Mouse (Mus musculus): ENCODE results near the gene Mfsd6l. TPM values are rescaled to one million over a fixed set of nuclear protein-coding genes. Genes with fewer than 3 reads are reported as not detected.

Gene Mfsd6l
- total RNA-seq, 2 experiments from 2014 or later, result 0.16 TPM; not detected in 1

DNA sequence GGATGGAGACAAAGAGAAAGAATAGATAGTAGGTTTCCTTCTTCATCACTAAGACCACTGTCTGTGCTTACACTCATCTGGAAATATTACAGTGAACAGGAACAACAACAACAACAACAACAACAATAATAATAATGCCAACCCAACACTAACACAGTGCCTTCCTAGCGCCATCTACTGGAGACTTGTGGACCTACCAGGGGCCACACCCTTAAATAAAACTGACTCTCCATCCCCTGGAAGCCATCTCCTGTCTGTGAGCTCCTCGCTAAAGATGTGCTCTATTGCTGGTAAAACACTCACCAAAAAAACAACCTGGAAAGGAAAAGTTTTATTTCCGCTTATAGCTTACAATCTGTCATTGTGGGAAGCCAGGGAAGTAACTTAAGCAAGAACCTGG, 6.4 kb upstream of the Mfsd6l start:
- no peak for DNase-seq
- intact Hi-C loops (cut with DNase I), result no loop called here

DNA sequence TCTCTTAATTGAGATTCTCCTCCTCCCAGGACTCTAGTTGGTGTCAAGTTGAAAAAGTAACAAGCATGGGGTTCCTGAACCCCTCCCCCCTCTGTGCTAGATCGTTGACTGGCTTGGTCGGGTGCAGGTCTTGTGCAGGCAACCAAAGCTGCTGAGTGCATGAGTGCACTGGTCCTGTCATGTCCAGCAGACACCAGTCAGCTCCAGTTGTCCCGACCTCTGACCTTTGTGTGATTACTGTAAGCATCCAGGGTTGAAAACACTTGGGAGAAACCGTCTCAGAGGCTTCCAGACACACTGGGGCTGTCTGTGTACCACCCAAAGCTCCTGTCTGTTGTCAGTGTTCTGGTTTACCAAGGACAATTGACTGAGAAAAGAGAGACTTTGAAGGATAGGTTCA, 5.6 kb upstream of the Mfsd6l start:
- no peak for DNase-seq
- intact Hi-C loops (cut with DNase I), result no loop called here

DNA sequence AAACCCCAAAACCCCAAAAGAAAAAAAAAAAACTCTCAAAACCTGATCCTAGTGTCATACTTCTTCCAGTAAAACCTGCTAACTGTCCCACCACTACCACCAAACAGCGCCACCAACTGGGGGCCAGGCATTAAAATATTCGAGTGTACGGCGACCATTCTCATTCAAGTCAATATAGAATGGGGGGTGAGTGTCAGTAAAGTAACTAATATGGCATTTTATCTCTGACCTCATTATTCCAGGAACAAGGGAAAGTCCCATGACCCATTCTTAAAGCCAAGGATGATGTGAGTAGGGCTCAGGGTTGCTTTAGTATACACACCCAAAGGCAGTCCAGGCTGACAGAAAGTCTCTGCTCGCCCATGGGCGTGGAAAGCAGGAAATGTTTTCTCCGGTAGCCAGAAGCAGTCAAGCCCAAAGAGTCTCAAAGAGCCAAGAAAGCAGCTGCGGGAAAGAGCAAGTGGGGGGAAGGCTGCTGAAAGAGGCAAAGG, 2.0 kb upstream of the Mfsd6l start:
- intact Hi-C loops (cut with DNase I), result no loop called here
- peak; percentile 45 for DNase-seq

DNA sequence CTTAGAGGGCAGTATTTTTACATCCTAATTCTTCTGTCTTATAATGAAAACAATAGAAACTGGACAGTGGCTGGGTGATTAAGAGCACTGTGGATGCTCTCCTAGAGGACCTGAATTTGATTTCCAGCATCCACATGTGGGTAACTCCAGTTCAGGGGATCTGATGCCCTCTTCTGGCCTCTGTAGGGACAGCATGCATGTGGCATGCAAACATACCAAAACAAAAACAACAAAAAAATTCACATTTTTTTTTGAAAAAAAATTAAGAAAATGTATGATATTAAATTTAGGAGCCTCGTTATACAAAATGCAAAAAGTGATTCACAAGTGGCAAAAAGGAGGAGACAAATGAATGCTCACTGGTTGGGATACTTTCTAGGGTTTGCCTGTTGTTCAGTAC, 3.6 kb downstream of the Mfsd6l start:
- intact Hi-C loops (cut with DNase I), result no loop called here
- DNase-seq, result no peak

DNA sequence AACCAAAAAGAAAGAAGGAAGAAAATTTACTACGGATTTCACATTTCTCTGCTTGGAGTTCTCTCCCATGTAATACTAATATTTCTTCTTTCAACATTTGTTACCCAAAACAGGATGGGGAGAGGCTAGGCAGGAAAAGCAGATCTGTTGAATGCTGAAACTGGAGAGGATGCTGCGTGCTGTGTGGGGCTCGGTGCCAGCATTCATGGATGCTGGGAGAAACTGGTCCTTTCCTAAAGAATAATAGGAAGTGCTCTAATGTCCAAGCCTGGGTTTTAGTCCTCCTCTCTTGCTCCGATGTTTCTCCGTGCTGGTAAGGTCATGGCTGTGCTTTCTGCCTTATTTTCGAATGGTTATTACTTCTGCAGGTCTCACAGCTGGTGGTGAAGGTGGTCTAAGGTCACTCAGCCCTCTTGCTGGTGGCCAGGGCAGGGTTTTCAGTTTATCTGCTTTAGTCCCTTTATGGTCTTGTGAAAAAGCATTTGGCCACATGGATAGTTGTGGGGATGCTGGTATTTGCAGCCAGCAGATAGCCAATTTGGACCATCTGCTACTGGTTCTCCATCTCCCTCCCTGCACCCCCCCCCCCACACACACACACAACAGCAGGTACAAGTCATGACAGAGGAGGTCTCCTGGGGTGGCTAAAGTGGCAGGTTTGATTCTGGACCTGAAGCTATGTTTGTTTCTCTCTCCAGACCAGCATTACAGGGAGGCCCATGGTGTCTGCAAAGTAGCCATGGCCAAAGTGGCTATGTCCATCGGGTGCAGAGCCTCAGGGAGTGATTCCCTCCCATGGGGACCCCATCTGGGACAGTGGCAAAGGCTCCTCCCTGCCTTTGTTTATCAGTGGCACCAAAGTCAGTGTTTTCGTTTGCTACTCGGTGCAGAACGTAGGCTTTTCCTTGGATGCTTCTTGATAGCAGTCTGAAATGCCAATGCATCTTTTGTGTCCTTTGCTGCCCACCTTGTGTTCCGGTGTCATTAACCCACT, 6.3 kb downstream of the Mfsd6l start:
- DNase-seq, result peak; percentile 37
- intact Hi-C loops (cut with DNase I), result no loop called here

DNA sequence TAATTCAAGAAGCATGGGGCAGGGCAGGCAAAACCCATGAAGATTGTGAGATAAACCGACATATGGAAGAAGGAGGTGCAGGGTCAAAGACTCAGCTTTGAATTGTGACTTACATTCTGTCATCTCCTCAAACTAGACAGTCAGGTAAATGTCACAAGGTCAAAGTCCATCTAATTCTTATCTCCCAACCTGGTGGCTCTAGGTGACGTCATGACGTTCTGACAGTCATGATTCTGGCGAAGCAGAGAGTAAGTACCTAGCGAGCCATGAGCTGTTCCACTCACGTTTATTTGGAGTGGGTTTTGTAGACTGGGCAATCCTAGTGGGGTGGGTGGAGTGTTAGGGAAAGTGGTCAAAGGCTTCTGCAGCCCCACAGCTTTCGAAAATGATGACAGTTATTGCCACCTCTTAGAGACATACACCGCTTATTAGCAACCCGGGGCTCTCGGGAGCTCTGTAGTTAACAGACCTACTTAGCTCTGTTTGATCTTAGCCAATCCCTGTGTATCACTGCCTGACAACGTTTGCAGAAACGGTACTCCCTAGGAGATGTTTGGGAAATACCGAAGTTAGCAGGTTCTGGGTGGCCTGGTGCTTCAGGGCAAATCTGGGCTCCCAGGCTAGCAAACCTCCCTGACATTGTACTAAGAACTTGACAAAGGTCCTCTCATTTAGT, 8.5 kb downstream of the Mfsd6l start:
- DNase-seq, result no peak
- intact Hi-C loops (cut with DNase I), result loop anchor here (5.0 kb wide), 1 partner anchor 128 kb away; the partner anchor contains the start of gene Myh10

DNA sequence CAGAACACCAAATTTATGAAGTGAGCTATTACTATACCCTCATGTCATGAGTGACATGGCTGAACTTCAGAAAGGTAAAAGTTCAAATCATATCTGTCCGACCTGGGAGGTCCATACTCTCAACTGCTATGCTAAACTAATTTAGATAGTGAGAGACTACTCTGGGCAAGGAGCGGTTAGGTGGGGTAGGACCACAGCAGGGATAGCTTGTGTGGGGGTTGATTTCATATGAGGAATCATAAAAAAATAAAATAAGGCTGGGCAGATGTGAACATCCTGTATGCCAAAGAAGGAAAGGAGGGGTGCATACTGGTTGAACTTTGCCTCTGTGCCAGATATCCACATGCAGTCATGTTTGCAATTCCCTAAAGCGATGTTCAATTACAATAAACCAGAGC, 9.0 kb downstream of the Mfsd6l start:
- DNase-seq, result no peak
- intact Hi-C loops (cut with DNase I), result loop anchor here (5.0 kb wide), 1 partner anchor 127 kb away; the partner anchor contains the start of gene Myh10

DNA sequence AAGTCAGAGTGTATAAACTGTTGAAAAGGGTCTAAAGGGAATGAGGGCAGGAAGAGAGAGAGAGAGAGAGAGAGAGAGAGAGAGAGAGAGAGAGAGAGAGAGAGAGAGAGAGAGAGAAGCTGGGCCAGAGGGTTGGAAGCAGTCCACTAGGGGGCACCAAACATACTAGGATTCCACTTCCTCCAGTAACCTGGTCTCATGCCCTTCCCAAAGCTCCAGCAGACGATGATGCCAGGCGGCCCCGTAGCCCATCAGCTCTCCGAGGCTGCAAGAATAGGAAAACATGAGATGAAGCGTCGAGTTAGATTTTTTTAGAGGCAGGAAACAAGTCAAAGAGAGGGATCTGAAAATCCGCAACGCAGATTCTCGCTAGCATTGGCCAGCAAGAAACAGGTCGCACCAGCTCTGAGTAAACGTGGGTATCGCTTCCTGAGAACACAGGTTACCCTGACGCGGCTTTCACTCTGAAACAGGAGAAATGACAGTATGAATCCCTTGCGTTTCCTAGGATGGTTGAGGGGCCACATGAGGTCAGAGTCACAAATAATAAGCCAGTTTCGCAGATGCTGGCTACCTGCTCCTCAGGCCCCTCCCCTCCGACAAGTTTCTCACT, 10.6 kb downstream of the Mfsd6l start:
- intact Hi-C loops (cut with DNase I), result loop anchor here (5.0 kb wide), 1 partner anchor 126 kb away; the partner anchor contains the start of gene Myh10
- DNase-seq, result peak; percentile 90

DNA sequence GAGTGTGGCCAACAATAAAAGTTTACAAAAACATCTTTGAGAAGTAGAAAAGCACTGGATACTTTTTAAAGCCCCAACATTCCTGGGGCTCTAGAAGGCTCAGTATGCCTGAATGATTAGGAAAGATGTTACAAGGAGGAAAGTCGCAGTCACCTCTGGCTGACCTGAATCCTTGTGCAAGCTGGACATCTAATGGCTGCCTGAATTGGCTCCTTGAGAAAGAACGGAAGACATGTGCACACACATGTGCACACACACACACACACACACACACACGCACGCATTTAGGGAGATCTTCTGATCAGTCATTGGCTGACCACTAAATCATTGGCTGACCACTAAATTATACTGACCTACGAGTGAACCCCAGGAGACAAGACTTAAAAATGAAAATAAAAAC, 14.9 kb downstream of the Mfsd6l start:
- no peak for DNase-seq
- intact Hi-C loops (cut with DNase I), result no loop called here

DNA sequence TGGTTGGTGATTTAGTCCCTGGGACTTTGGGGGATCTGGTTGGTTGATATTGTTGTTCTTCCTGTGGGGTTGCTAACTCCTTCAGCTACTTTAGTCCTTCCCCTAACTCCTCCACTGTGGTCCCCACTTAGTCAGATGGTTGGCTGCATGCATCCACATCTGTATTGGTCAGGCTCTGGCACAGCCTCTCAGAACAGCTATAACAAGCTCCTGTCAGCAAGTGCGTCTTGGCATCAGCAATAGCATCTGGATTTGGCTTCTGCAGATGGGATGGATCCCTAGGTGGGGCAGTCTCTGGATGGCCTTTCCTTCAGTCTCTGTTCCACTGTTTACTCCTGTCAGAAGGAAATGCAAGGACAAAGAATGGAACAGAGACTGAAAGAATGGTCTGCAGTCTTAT, 21.1 kb downstream of the Mfsd6l start:
- intact Hi-C loops (cut with DNase I), result no loop called here
- no peak for DNase-seq

DNA sequence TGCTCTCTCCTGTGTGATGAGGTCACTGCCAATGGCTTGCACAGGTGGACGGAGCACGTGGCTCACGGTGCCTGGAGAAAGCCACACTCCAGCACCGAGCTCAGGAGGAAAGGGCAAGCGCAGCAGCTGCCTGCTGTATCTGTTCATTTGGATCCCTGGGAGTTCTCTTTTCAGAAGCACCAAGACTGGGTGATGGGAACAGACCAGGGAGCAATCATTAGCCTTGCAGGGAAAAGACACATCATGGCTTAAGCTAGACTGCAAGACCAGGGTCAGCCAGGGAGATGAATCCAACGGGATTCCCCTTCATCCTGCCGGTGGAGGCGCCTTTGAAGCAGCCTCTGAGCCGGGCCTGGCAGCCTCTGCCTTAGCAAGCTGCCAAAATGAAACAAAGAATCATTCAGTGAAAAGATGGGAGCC, 23.5 kb downstream of the Mfsd6l start:
- DNase-seq, result peak; percentile 82
- intact Hi-C loops (cut with DNase I), result no loop called here

DNA sequence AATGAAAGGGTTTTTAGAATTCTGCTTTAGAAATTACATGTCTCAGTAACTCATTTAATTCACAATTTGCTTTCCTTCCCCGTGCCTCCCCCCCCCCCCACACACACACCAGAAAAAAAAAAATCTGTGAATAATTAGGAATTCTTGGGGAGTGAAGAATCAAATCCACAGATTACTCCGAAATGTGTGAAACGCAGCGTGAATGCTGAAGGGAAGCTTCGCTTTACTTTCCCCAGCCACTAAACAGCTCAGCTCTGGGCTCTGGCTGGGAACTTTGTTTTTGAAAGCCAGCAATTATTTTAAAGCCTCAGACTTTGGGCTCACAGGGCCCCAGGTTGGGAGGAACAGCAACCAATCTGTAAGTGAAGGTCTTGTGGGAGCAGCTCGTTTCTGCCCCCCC, 24.6 kb downstream of the Mfsd6l start:
- no peak for DNase-seq
- intact Hi-C loops (cut with DNase I), result loop anchor here (5.0 kb wide), 1 partner anchor 112 kb away; the partner anchor contains the start of gene Myh10

DNA sequence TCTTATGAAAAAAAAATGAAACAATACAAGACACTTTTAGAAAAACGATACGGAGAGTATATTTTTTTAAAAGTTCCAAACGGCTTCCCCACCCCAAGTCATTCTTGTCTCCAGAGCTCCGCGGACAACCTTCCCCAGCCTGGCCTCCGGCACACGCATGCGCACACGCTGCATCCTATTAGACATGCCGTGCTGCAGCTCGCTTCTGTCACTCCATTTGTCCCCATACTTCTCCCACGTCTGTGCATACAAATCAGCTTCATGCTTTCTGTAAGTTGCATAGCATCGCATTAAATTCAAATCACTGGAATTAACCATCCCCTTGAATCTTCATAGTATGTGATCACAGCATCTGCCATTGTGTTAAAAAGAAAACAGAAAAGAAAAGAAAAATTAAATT, 27.2 kb downstream of the Mfsd6l start:
- intact Hi-C loops (cut with DNase I), result loop anchor here (5.0 kb wide), 1 partner anchor 109 kb away; the partner anchor contains the start of gene Myh10

DNA sequence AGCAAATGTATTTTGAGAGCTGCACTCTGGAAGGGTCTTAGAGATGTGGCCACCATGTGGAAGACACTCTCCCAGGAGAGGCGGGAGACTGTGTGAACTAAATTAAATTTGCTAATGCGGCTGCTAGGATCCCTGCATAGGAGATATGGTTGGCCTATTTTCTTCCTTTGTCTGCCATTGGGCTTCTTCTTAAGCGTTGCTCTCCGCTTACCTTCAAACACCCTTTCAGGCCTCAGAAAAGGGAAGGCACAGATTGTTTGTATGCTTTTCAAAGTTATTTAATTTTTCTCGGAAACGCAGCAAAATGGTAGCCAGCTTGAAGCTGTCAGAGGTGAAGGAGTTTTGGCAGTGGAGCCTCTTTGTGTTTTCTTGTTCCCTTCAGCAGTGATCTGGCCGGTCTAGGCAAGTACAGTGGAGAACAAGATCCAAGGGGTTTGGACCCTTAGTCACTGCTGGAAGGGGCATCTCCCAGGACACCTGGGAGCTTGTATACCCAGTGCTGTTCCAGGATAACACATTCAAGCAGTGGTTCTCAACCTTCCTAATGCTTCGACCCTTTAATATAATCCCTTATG, 28.0 kb downstream of the Mfsd6l start:
- intact Hi-C loops (cut with DNase I), result loop anchor here (5.0 kb wide), 1 partner anchor 108 kb away; the partner anchor contains the start of gene Myh10
- no peak for DNase-seq

More for the DNA sequence above, 27.2 kb downstream of the Mfsd6l start:
- DNase-seq, result peak; percentile 60

DNA sequence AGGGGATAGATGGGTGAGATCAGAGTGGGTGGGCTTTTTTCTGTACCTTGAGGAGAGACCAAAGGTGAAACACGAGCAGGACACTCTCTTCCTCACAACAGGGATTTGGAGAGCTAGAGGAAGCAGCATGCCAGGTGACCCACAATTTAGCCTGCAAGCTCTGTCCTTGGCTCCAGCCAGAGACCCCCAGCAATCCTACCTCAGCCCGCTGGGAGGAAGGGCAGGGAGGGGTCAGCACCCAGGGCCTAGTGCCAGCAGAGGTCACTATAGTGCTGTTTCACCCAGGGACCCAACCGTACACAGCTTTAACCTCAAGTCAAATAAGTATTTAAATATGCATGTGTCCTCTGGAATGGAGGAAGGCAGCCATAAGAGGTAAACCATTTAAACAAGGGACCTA, 29.9 kb downstream of the Mfsd6l start:
- intact Hi-C loops (cut with DNase I), result no loop called here
- no peak for DNase-seq

DNA sequence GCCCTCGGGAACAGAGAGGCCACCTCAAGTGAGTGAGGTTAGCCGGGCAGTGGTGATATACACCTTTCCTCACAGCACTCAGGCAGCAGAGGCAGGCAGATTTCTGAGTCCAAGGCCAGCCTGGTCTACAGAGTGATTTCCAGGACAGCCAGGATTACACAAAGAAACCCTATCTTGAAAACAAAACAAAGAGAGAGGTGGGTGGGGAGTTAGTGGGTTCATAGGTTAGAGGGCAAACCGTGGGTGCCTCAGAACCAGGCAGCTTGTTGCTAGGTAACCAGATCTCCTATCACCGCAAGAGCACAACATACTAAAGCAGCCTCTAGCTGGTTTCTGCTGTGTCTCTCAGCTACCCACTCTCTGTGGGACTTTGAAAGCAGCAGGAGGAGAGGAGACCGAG, 30.7 kb downstream of the Mfsd6l start, which contains the start of gene Ccdc42:
Ccdc42 (plus strand) TSS at position 301 of the 400 bp plus-strand sequence.
- intact Hi-C loops (cut with DNase I), result no loop called here

DNA sequence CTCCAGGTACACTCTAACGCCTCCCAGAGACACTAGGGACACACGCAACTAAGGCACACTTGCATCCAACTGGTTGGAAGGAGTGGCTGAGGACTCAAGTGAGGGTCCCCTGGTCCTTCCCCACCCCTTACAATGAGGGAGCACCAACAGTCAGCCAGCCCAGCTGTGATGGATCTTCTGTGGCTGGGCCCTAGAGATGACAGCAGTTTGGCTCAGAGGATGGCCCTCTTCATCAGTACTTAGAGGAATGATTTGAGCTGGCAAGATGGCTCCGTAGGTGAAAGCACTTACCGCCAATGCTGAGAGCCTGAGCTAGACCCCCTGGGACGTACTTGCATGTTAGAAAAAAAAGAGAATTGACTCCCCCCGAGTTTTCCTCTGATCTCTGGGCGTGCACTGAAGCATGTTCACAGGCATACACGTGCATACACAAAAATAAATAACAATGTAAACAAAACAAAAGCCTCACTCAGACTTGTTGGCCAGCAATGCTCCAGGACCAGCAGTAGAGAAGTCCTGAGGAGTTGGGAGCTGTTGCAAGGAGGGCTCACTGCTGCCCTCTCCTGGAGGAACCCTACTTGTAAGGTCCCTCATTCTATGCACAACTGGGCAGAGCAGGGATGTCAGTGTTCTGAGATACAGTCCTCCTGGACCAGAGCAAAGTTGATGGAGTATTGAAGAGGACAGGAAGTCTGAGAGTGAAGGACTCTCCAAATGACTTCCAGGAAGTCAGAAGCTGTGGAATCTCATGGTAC, 33.2 kb downstream of the Mfsd6l start:
- peak; percentile 82 for DNase-seq
- intact Hi-C loops (cut with DNase I), result no loop called here

More for the DNA sequence above, 30.7 kb downstream of the Mfsd6l start, which contains the start of gene Ccdc42:
- DNase-seq, result no peak

DNA sequence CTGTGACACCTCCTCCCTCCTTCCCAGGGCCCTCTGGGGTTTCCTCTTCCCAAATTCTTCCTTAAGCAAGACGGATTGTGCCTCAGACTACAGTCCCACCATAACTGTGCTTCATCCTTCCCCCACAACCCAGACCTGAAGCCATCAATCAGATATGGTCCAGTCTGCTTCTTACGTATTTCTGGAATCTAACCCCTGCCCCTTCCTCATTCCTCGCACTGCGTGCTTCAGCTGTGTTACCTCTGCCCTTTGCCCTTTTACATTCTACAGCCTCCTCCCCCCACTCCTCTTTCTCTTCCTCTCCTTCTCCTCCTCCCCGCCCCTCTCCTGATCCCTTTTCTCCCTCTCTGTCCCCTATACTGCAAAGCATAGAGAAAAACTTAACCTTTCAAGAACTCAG, 35.7 kb downstream of the Mfsd6l start:
- no peak for DNase-seq
- intact Hi-C loops (cut with DNase I), result no loop called here

DNA sequence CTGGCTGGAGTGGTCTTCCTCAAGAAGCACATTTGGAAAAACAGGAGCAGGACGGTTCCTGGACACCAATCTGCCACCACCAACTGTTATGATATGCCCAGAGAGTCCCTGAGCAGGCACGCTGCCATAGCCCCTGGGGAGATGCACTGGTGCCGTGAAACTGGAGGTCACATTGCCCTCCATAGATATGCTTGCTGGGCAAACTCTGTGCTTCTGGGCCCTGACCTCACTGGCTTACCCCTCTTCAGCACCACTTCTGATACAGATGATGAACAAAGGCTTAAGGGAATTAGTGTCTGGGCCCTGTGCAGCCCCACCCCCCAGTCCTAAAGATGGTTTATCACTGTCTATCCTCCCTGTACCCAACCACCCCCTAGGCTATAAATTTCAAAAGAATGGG, 37.3 kb downstream of the Mfsd6l start:
- DNase-seq, result no peak
- intact Hi-C loops (cut with DNase I), result no loop called here

DNA sequence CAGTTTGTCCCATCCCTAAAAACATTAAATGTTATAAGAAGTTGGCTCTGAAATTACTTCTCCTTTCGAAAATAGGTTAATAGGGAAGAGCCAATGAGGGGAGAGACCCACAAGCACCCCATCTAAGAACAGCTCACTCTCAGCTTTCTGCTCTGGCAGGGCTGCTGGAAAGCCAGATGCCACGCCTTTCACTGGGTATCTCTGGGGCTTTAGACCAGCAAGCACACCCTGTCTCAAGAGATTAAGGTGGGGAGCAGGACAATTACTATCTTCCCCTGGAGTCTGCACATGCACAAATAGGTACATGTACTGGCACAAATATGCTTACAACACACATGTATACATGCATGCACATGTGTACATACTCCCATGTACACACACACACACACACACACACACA, 41.9 kb downstream of the Mfsd6l start:
- intact Hi-C loops (cut with DNase I), result no loop called here

More for the DNA sequence above, 41.9 kb downstream of the Mfsd6l start:
- DNase-seq, result no peak
